Mouse (Mus musculus): Measurements from ENCODE around the gene Nme7. TPM values are rescaled to one million over a fixed set of nuclear protein-coding genes. Genes with fewer than 3 reads are reported as not detected.

Nme7 gene
- total RNA-seq, 2 experiments from 2014 or later, result 17.0 to 21.9 TPM

DNA sequence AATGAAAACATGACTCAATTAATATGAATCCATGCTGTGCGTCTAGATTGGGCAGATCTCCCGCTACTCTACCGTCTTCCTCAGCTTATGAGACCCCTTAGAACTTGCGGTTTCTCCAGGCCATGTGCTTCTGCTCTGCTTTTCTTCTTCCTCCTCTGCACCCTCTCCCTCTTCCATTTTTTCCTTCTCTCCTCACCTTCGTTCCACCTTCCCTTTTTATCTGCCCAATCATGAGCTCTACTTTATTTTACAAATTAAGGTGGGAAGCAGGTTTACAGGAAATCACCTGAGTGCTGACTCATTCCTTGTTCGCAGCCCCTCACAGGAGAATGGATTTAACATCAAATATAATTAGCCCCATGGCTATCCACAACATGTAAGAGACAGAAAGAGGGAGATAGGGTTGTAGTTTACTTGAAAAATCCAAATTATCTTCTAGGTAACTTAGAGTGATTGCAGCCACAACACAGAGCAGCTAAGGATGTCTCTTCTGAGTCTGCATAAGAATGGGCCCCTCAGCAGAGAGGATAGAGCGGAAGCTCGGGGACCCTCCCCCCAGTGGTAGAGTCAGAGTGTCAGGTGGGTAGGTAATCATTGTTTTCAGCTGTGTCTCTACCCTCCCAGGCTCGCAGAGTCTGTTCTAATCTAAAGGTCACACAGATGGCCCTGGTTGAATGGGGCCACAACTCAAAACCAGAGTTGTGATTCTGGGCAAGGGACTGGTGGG lies 73.0 kb downstream of the Nme7 start:
- no peak for DNase-seq (ENCODE audit: low spot score in 2 of 2)

DNA sequence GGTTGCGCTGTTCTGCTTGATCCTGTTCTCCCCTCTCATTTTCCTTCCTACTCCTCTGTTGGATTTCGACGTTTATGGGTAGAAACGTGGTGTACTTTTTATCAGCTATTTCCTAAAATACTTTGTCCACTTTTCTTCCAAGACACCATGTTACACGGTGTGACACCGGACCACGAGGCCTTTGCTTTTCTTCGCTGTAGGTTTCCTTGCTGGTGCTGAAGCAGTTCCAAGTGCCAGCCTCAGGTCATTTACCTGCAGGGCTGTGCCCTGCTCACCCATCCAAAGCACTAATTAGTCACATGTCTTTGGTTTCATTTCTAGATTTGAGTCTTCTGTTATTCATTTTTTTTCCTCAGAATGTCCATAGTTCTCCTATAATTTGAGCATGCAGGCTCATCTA lies 79.7 kb downstream of the Nme7 start:
- DNase-seq (ENCODE audit: low spot score in 2 of 2), result no peak

DNA sequence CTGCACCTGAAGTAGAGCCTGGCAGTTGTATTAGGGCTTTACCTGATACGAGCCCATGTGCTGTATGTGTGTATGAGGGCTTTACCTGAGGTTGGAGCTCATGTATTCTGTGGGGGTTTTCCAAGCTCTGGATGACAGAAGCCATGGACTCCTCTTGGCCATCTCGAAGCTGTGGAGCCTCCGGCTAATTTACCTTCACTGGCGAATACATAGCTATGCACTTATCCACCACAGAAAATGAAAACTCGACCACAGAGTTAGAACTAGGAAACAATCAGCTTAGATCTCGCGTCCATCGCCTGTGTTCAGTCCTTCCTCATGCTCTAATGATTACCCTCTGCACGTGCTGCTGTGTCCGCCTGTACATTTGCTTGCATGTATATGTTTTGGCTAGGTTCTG lies 80.4 kb downstream of the Nme7 start:
- no peak for DNase-seq (ENCODE audit: low spot score in 2 of 2)

DNA sequence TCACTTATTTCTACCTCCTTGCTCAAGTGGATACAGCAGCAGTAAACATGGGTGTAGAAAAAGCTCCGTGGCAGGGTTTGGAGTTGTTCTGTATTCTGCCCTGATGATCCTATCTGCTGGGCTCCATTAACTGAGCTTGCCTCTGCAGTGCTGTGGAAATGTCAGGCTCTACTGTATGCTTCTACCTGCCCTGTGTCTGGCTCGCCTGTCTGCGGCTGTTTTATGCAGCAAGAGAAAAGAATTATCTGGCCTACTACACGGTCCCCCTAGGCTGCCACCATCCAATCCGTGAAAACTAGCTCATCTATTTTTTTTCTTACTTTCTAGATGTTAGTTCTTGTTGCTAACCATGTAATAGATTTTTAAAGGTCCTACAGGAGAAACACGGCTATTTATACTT lies 81.1 kb downstream of the Nme7 start:
- DNase-seq (ENCODE audit: low spot score in 2 of 2), result no peak

DNA sequence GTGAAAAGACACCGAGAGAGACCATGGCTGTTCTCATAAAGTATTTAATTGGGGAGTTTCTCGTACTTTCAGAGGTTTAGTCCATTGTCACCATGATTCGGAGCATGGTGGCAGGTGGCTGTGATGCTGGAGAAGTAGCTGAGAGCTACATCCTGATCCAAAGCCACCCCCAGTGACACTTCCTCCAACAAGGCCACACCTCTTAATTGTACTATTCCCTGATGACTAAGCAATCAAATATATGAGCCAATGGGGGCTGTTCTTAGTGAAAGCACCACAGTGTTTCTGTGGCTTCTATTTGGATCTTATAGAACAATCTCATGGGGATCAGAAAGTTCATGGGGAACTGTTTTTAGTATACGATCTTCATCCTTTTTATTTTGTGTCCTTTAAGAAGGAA lies 85.8 kb downstream of the Nme7 start:
- no peak for DNase-seq (ENCODE audit: low spot score in 2 of 2)

DNA sequence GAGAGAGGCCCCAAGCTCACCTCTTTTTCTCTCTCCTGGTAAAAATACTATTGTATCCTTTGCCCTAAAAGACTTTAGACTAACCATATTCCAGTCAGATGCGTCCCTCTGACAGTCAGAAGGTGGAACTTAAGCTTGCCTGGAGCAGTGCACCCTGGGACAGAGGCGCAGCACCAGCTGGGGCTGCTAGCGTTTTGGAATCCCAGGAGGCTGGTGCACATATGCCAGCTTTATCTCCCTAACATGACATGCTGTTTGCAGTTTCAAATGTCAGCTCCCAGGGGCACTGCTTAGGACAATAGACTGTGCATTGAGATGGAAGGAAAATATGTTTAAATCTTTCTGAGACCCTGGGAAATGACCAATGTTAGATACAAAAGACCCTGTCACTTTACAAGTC lies 88.3 kb downstream of the Nme7 start:
- DNase-seq (ENCODE audit: low spot score in 2 of 2), result peak; percentile 18 to 19

DNA sequence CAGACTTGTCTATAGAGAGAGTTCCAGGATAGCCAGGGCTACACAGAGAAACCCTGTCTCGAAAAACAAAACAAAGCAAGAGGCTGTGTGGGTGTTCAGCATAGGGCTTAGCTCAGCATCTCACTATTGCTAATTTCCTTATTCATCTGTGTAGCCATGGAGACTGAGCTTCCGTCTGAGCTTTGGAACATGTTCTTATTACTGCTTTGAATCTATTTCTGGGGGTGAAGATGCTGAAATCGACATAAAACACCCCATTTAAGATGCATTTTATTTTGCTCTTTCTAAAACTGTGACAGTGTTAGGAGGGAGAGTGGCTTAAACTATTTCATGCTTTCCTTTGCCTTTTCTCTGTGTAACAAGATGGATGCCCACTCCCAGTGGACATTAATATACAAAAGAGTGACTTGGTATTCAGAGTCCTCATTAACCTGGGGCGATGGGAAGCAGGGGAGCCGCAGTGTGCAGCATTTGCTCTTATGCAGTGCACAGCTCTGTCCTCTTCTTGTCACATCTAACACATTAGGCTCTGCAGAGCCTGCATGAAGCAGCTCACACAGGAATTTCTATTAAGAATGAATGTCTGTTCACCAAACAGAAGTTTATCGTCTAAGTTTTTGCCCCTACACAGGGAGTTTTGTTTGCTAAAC lies 91.3 kb downstream of the Nme7 start:
- DNase-seq (ENCODE audit: low spot score in 2 of 2), result peak in 1 of 2 experiments; percentile 59

DNA sequence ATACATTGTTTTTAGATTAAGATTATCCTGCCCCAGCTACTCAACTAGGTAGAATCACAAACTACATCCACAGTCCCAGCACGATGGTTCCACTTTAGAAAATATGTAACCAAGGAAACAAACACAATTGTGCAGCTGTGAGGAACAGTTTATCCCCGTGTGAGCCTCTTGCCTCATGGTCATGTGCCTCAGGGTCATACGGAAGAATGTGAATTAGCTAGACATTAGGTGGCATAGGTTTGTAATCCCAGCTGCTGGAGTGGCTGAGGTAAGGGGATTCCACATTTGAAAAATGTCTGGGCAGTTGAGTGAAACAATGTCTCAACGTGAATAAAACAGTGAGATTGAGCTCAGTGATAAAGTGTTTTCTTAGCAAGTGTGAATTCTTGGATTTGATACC lies 93.8 kb downstream of the Nme7 start:
- DNase-seq (ENCODE audit: low spot score in 2 of 2), result no peak

DNA sequence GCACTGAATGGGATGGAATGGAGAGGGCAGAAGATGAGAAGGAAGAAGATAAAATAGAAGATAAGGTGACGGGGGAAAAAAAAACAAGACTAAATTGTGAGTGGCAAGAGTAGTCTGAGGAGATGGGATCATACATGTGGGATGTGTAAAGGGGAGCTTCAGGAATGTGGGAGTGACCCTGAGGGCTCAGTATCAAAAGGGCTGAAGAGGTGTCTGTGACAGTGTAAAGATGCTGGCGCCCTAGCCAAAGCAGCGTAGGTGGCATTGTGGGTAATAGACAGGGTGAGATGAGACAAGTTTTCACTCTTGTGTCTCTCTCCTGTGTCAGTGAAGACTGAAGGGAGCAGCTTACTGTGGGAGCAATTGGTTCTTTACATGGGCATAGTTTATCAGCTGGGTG lies 95.7 kb downstream of the Nme7 start:
- no peak for DNase-seq (ENCODE audit: low spot score in 2 of 2)

DNA sequence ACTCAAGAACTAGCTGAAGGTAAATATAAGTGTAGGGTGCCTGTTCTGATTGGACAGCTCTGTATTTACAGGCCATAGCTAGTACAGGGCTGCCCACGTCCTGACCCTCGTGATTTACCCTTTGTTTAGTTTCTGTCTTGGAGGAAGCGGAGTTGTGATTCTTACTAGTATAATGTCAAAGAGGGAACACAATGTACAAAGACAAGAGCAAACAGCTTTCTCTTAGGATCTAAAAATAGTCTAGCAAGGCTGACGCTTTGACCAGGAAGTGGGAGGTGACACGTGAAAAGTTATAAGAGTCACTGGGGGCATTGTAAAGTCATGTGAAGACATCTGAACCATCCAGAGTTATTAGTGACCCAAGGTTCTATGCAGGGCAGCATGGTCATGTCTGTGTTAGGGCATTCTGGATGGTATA lies 101.5 kb downstream of the Nme7 start:
- no peak for DNase-seq (ENCODE audit: low spot score in 2 of 2)

DNA sequence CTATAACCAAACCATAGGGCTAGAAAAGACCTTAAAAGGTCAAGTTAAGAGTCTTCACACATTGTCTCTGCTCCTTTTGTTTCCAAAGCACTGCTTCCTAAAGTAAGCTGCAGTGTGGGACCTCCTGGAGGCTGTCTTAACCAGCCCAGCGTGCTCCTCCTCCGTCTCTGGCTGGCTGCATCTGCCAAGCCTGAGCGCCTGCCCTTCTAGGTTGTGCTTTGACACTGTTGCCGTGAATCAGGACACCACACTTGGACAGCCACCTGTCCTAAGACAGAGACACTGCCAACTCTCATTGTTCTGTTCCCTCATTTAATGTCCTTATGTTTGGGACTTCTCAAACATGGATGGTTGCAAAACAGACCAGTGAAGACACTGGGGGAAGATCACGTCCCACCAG lies 102.6 kb downstream of the Nme7 start:
- no peak for DNase-seq (ENCODE audit: low spot score in 2 of 2)

DNA sequence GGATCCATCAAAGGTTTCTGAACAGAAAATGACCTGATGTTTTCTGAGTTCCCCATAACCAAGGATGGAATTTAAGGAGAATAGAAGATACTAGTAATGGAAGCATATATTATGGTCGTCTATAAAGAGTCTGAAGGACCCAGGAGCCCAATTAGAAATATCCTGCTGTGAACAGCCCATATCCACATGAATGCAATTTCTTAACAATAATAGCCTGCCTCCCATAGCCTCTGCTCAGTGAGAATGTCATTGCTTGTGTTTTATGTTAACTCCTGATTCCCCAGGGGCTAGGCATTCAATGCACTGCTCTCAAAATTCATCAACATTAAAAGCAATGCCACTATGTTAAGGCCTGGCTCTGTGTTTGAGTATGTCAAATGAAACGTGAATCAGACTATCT lies 104.7 kb downstream of the Nme7 start:
- no peak for DNase-seq (ENCODE audit: low spot score in 2 of 2)

DNA sequence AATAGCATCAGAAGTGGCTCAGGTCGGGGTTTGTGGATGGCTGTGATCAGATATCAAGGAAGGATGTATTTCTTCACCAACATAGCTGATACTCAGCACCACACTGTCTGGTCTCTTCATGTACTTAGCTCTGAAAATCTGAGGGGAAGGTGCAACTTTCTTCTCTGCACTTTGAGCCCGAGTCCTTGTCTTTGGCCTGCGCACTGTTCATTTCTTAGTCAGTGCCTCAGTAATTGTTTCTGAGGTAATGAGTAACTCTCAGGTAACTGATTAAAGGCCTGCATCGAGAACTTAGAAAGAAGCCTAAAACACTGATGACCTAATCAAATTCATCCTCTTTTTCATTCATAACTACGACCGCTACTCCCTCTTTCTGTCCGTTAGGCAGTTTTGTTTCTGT lies 107.4 kb downstream of the Nme7 start:
- DNase-seq (ENCODE audit: low spot score in 2 of 2), result no peak

DNA sequence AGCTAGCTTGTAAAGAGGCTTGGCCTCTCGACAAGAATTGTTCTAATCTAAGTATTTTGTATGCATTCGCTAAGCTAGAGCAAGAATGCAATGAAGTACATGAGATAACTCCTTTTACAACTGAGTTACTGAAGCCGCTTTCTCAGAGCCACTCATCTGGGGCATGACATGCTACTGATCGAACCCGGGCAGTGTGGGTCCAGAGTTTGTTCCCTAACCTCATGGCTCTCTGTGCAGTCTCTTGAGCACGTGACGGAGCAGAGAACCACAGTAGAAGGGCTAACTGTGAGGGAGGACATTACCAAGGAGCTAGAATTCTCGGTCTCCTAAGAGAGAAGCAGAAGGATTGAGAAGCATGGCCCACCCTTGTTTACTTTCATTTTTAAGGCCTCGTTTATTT lies 109.0 kb downstream of the Nme7 start:
- no peak for DNase-seq (ENCODE audit: low spot score in 2 of 2)

DNA sequence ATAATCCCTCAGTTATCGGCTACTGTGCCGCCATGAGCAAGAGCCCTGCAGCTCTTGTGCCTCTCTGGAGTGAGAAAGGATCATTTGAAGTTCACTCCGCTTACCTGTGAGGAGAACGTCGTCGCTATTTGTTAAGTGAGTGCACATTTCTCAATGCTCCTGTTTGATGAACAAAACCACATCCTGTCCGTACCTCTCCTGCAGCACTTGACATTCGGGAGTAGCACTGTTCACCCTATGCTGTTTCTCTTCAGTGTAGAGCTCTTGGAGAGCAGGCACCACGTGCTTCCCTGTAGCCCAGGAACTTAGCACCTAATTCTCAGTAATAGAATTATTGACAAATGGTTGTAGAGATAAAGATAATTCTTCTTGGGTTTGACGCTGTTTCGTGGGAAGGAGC lies 109.7 kb downstream of the Nme7 start:
- DNase-seq (ENCODE audit: low spot score in 2 of 2), result no peak

DNA sequence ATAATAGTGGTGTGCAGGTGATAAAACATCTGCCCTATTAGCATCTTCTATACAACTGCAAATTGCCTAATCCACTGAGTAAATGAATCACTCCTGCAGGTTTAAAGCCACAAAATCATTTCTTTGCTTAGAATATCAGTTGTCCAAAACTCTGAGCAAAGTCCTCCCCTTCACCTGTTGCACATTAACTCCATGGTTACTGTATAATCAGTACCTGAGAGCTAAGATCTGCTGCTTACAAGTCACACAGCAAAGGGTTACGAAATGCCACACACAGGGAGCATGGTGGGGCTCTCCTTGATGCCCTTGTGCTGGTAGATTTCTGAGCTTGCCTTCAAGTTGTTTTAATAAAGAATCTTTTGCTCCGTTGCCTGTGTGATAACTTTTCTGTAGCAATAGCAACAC lies 111.4 kb downstream of the Nme7 start:
- no peak for DNase-seq (ENCODE audit: low spot score in 2 of 2)

DNA sequence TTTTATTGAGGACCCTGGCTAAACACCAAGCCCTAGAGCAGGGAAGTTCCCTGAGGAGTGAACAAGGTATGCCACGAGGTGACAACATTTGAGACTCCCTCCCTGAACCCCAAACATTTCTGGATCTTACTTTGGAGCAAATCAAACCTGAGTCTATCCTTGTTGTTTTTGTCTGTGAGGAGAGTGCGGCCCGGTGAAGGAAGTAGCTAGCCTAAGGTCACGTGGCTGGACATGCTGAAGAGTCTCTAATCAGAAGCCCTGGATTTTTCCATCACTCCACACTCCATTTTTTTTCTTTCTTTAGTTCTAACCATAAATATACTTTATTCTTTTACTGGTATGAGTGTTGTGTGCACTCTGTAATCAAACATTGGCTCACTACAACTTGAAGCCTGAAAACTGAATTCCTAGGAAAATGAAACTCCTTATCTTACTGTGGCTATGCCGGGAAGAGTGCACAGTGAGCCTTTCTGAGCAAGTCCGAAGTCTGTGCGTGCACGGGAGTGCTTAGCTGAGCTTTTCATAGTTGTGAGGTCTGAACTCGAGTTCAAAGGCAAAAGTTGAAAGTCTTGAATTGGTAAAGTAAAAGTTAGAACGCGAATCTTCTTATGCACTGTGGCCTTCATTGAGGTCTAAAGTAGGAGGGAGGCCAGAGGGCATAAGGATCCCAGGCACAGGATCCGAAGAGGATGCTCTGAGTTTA lies 112.9 kb downstream of the Nme7 start:
- DNase-seq (ENCODE audit: low spot score in 2 of 2), result no peak

DNA sequence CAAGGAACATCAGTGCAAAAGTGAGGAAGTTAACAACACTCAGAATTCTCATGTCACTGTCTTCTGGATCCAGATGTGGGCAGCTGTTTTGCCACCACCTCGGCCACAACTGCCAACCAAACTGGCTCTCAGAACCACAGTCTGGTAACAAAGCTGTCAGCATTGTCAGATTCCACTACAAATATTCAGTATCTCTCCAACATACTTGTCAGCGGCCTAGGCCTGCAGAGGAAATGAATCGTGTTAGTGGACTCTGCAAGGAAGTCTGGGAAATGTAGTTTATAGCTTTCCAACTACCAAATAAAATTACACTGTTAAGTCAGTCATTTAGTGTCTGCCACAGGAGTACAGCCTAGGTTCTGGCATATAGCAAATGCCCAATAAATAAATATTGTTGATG lies 113.7 kb downstream of the Nme7 start:
- DNase-seq (ENCODE audit: low spot score in 2 of 2), result no peak

DNA sequence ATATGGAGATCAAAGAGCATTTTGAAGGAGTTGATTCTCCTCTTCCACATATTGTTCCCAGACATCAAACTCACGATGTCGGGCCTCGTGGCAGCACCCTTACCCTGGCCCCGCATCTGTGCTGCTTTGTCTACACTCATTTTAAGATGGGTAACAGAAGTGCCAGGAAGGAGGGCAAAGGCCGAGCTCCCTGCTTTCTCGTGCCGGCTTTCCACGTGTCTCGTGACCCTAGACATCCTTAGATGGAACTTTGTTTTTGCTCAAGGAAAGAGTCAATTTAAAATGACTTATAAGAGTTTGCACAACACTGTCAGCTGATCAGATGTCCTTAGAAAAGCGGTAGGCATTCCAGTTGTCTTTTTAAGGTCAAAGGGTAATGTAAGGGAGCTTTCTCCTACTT lies 114.4 kb downstream of the Nme7 start:
- DNase-seq (ENCODE audit: low spot score in 2 of 2), result no peak

DNA sequence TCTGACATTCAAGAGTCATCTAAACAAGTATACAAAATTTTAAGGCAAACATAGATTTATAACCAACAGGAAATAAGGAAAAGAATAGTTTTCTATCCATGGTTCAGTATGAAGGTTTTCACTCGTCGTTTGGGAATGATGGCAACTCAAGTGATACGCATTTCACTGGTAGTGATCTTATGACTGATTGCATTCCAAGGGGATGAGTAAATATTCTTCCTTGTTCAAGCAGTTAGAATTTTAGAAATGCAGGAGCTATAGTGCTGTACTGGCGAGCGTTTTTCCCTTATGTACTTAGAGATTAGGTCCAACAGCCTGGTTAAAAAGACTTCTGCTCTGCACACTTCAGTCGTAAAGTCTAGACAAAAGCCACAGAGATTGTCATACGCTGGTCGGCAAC lies 115.5 kb downstream of the Nme7 start:
- DNase-seq (ENCODE audit: low spot score in 2 of 2), result no peak

DNA sequence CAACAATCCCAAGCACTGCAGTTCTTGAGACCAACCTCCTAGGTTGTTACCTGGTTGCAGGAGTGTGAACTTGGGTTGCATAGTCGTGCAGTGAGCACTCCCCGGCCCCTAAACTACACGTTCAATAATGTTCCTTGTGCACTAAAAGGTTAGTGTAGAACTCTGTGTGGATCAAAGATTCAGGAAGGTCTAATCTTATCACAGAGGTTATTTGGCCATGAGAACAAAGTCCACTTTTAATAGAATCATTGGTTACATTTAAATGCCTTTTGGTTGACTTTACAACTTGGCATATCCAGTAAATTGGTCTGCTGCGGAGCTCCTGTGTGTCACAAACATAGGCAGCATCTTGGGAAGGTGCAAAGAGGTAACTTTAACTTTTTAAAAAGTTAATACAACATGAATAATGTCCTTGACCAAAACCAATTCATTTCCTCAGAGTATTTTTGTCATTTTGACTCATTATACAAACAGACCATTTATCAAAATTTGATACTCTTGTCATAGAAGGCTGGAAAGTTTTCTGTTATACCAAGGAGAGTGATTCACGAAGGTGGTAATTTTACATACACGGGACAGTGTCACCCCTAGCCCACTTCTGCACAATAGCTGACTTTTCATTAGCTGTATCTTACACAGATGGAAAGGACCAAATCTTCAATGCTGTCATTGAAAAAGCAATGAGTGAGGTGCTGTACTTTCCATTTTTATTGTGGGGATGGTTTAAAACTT lies 116.9 kb downstream of the Nme7 start:
- DNase-seq (ENCODE audit: low spot score in 2 of 2), result no peak

DNA sequence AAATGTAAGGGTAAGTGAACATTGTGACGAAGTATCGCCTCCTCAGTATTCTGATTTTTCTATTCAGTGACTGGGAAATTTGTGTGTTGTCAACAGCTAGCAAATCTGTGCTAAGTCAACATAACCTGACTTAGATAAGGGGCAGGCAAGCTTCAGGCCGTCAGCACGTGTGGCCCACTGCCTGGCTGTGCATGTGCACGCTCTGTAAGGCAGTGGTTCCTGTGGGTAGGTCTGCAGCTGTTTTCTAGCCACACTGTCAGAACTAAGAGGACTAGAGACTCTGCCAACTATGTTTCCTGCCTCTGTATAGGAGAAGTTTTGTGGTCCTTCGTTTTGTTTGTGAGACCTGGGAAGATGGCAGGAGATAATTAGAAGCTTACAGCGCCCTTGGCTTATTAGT lies 122.3 kb downstream of the Nme7 start:
- DNase-seq (ENCODE audit: low spot score in 2 of 2), result no peak
